Mouse (Mus musculus) limb, embryonic 15.5 days (tissue): ENCODE measurements around the gene Tceal5. TPM values are rescaled to one million over a fixed set of nuclear protein-coding genes. Genes with fewer than 3 reads are reported as not detected.
"Not testable (repeated sequence)": the region's sequence is repeated elsewhere in the genome, so short reads cannot be mapped to it uniquely, and the experiment has no call there.

Source experiments
- ATAC-seq: fragments of 200-750 bp; cut with Nextera tagmentation; 2 replicates; pipeline ENCODE4 v1.8.0; 2017; ENCODE audit warnings: low read depth, moderate TSS enrichment; ENCODE audit not compliant: insufficient number of reproducible peaks, low FRiP score, low TSS enrichment
- H3K27ac ChIP-seq: fragments of 300-500 bp; sonication (generic); 2 replicates; pipeline ENCODE4 v1.5.1; 2015; ENCODE audit warnings: moderate library complexity, mild to moderate bottlenecking, inconsistent platforms
- H3K27me3 ChIP-seq: fragments of 300-500 bp; sonication (generic); 2 replicates; pipeline ENCODE4 v1.6.1; 2015; ENCODE audit warnings: inconsistent platforms
- H3K36me3 ChIP-seq: fragments of 300-500 bp; sonication (generic); 2 replicates; pipeline ENCODE4 v1.6.1; 2015; ENCODE audit warnings: inconsistent platforms
- H3K4me1 ChIP-seq: fragments of 300-500 bp; sonication (generic); 2 replicates; pipeline ENCODE4 v1.6.1; 2015; ENCODE audit warnings: inconsistent platforms
- H3K4me2 ChIP-seq: fragments of 300-500 bp; sonication (generic); 2 replicates; pipeline ENCODE4 v1.6.1; 2015; ENCODE audit warnings: mild to moderate bottlenecking, inconsistent platforms
- H3K4me3 ChIP-seq: fragments of 300-500 bp; sonication (generic); 2 replicates; pipeline ENCODE4 v1.5.1; 2015; ENCODE audit warnings: mild to moderate bottlenecking, inconsistent platforms
- H3K9ac ChIP-seq: fragments of 300-500 bp; sonication (generic); 2 replicates; pipeline ENCODE4 v1.6.1; 2015; ENCODE audit warnings: inconsistent platforms
- H3K9me3 ChIP-seq: fragments of 300-500 bp; sonication (generic); 2 replicates; pipeline ENCODE4 v1.6.1; 2016; ENCODE audit warnings: inconsistent platforms
- WGBS: fragments of 180-500 bp; shearing (Covaris S2); methylation state at CpG from one replicate; pipeline ENCODE4 v1.1.7; 2015; 5-methylcytosine and 5-hydroxymethylcytosine counted together
- polyA plus RNA-seq: library from polyadenylated mRNA; unstranded; fragments of >200 nt; fragmentation: Nextera tagmentation; extraction: Ambion mirVana; gene quantifications from 2 replicates; pipeline ENCODE4 v1.2.1, GENCODE M21; 2015

Tceal5 gene
- polyA plus RNA-seq, 1 experiment from 2014 or later = 10.2 TPM

DNA sequence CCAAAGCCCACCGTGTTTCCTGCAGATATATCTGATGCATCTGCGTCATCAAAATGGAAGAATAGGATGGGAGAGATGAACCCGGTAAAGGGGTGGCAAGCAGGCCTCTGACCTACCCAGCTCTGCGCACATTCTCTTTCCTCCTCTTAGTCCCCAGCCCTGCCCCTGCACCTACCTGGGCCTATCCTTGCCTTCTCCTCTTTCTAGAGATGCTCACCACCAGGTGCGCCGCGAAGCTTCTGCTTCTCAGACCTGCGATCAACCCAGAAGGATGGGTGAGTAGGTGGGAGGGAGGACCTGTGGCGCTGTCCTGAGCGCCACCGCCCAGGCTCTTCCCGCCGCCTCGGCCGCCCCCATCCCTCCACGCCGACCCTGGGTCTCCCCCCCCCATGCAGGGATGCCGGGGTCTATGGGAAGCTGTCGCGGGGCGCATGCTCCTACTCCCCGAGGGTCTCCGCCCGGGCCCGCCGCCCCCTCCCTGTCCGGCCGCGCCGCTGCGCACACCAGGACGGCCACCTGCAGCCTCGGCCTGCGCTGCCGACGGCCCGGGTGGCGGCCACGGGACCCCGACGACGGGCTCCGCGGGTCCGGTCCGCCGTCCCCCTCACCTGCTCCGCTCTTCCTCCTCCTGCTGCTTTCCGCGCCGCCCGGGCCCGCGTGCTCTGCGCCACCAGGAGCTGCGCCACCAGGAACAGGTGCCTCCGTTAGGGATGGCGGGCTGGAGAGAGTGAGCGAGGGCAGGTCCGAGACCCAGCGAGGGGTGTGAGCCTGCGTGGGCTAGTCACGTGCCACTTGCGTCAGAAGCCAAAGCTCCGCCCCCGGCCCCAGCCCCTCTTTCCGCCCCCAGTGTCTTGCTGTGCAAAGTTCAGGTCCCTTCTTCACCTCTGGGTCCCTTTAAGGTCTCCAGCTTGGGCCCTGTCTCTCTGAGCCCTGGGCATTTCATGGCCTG, 11.3 kb upstream of the Tceal5 start, which contains the start of the genes Tceal7 and Bex1:
Gene Tceal7, plus strand, starts transcription at position 51 of the 949 bp plus-strand sequence.
Gene Bex1, minus strand, starts transcription at position 785 of the 949 bp plus-strand sequence.
- ATAC-seq = 0 out of 2 replicates have a peak, but pooled peaks have one; percentile 40
- WGBS = 30% methylated on average over 10 of the region's 67 CpGs
- Histone ChIP-seq H3K4me3 (peak within 1 kb of the TSS; percentile 34), H3K4me2 (peak within 1 kb of the TSS; percentile 42)
- H3K4me1 ChIP-seq, H3K9me3 ChIP-seq, H3K9ac ChIP-seq, H3K36me3 ChIP-seq, H3K27me3 ChIP-seq, H3K27ac ChIP-seq: not testable (repeated sequence)

GRCm38 (mm10) chrX:136213396-136213795, 9.7 kb upstream of the Tceal5 start:
- no peaks in the 10 kb centered on the region for H3K36me3 ChIP-seq
- no peak overlapping the region for H3K9ac ChIP-seq
- H3K27ac ChIP-seq = no peak overlapping the region
- WGBS = 63% methylated on average over 2 of the region's 2 CpGs
- H3K4me1 ChIP-seq = no peaks in the 10 kb centered on the region
- ATAC-seq = no peak
- no peaks in the 10 kb centered on the region for H3K27me3 ChIP-seq
- no peak overlapping the region for H3K4me2 ChIP-seq
- no peak overlapping the region for H3K4me3 ChIP-seq
- H3K9me3 ChIP-seq = no peaks in the 10 kb centered on the region

- WGBS = 79% methylated on average over 6 of the region's 6 CpGs
- Histone ChIP-seq H3K36me3 (no peaks in the 10 kb centered on the region), H3K4me3 (no peak overlapping the region), H3K9me3 (no peaks in the 10 kb centered on the region), H3K27me3 (peaks cover 3% of the 10 kb centered on the region; the same call in 1 of the 2 replicates), H3K9ac (no peak overlapping the region), H3K4me1 (no peaks in the 10 kb centered on the region), H3K4me2 (no peak overlapping the region), H3K27ac (no peak overlapping the region)
- ATAC-seq = no peak
Observed at GRCm38 (mm10) chrX:136204406-136204805, 730 bp upstream of the Tceal5 start.

GRCm38 (mm10) chrX:136203257-136203656, 419 bp downstream of the Tceal5 start:
- H3K4me3 ChIP-seq = peak overlapping the region; percentile 44
- WGBS = 22% methylated on average over 7 of the region's 7 CpGs
- H3K9ac ChIP-seq = no peak overlapping the region
- peaks cover 3% of the 10 kb centered on the region; the same call in 1 of the 2 replicates for H3K27me3 ChIP-seq
- H3K27ac ChIP-seq = no peak overlapping the region
- H3K4me2 ChIP-seq = peak overlapping the region; percentile 52
- ATAC-seq = no peak
- H3K9me3 ChIP-seq = no peaks in the 10 kb centered on the region
- H3K36me3 ChIP-seq = no peaks in the 10 kb centered on the region
- H3K4me1 ChIP-seq = no peaks in the 10 kb centered on the region

DNA sequence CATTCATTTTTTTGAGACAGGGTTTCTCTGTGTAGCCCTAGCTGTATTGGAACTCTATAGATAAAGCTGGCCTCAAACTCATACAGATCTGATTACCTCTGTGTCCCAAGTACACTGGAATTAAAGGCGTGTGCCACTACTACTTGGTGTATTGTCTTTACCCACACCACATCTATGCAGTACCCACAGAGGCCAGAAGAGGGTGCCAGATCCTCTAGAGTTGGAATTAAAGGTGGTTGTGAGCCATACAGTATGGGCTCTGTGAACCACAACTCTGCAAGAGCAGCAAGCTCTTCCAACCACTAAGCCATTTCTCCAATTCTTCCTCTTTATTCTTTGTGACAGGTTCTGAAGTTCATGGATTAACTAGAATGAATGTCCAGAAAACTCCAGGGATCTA, 6.8 kb downstream of the Tceal5 start:
- ATAC-seq = no peak
- H3K36me3 ChIP-seq = no peaks in the 10 kb centered on the region

DNA sequence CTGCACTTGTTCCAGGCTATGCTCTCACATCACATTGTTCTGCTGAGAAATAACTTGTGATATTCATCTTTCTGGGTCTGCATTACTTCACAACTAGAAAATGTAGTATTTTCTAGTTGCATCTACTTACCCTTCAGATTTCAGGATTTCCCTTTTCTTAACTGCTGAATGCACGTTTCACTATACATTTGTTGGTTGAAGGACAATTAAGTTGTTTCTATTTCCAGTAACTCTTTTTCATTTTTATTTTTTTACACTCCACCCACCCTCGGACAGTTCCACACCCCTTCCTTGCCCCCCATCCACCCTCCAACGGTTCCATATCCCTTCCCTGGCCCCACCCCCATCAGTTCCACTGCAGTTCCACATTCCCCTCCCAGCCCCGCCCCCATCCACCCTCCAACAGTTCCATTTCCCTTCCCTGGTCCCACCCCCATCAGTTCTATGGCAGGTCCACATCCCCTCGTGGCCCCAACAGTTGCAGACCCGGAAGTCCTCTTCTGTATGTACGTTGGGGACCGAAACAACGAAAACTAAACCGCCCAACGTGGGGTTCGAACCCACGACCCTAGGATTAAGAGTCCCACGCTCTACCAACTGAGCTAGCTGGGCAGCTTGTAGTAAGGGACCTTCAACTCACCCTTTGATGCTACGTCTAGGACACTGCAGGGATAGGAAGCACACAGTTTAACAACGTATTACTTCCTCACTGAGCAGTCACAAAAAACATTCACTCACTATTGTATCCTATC, 8.3 kb downstream of the Tceal5 start:
- Histone ChIP-seq H3K9ac (no peak overlapping the region), H3K36me3 (no peaks in the 10 kb centered on the region), H3K4me2 (no peak overlapping the region), H3K27me3 (no peaks in the 10 kb centered on the region), H3K4me3 (no peak overlapping the region), H3K9me3 (no peaks in the 10 kb centered on the region), H3K27ac (no peak overlapping the region), H3K4me1 (no peaks in the 10 kb centered on the region)
- ATAC-seq = no peak
- 79% methylated on average over 16 of the region's 16 CpGs for WGBS

More for the DNA sequence above, 6.8 kb downstream of the Tceal5 start:
- 44% methylated on average over 1 of the region's 1 CpGs for WGBS
- Histone ChIP-seq H3K9me3 (no peaks in the 10 kb centered on the region), H3K9ac (no peak overlapping the region), H3K4me2 (no peak overlapping the region), H3K27ac (no peak overlapping the region), H3K4me3 (no peak overlapping the region), H3K4me1 (no peaks in the 10 kb centered on the region), H3K27me3 (no peaks in the 10 kb centered on the region)

GRCm38 (mm10) chrX:136183107-136183506, 20.6 kb downstream of the Tceal5 start:
- Histone ChIP-seq H3K4me2 (no peak overlapping the region), H3K9me3 (no peaks in the 10 kb centered on the region), H3K36me3 (no peaks in the 10 kb centered on the region), H3K27me3 (peaks cover 6% of the 10 kb centered on the region), H3K4me3 (no peak overlapping the region), H3K9ac (no peak overlapping the region), H3K4me1 (no peaks in the 10 kb centered on the region), H3K27ac (no peak overlapping the region)
- WGBS = 87% methylated on average over 1 of the region's 1 CpGs
- ATAC-seq = no peak

DNA sequence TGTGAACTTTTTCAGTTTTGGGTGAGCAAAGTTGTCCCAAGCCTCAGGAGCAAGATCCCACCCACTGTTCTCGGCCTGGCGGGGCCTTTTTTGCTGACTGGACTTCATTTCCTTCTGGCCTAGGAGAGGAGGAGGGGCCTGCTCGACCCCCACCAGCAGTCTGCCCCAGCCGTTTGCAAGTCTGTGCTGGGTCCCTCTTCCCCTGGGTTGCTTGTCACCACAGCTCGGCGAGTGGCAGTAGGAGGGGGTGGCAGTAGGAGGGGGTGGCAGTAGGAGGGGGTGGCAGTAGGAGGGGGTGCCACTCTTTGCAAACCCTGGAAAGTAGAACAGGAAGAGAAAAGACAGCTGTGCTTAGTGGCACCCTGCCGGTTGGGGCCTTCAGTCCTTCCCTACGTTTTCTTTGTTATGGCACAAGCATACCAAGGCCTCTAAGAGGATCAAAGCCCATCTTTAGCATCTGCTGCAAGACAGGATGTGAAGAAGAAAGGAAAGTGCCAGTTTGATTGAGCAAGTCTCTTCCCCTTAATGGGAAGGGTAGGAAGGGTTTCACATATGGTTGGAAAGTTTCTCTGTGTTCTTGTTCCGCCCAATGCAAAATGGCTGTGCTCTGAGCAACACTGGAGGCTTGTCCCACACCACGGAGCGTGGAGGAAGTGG, 22.7 kb downstream of the Tceal5 start:
- Histone ChIP-seq H3K27me3 (peaks cover 6% of the 10 kb centered on the region), H3K9ac (no peak overlapping the region), H3K36me3 (no peaks in the 10 kb centered on the region), H3K4me3 (no peak overlapping the region), H3K27ac (no peak overlapping the region), H3K4me1 (no peaks in the 10 kb centered on the region), H3K4me2 (no peak overlapping the region), H3K9me3 (no peaks in the 10 kb centered on the region)
- WGBS = 32% methylated on average over 11 of the region's 11 CpGs
- ATAC-seq = no peak

DNA sequence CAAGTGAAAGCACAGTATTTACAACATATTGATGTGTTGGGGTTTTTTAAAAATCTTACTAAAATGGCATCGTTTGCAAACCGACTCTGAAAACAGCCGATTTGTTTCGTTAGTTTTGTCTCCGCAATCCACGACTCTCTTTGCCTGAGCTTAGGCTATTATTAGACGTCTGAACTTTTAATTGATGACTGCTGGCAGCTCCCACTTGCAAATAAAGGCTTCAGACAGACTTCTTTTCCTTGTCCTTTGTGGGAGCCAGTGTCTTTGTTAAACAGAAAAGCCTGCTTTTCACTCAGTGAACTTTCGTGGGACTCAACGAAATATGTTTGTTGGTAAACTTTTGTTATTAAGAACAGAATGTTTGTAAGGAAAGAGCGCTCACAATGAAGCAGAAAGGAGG, 30.9 kb downstream of the Tceal5 start:
- Histone ChIP-seq H3K4me1 (0 out of 2 replicates have a peak, but pooled peaks cover 2% of the 10 kb centered on the region), H3K4me2 (peak overlapping the region; percentile 32), H3K36me3 (no peaks in the 10 kb centered on the region), H3K9ac (no peak overlapping the region), H3K27ac (peak overlapping the region; percentile 54; the same call in 1 of the 2 replicates), H3K27me3 (no peaks in the 10 kb centered on the region), H3K4me3 (peak overlapping the region; percentile 52), H3K9me3 (no peaks in the 10 kb centered on the region)
- no peak for ATAC-seq
- 31% methylated on average over 10 of the region's 10 CpGs for WGBS

- no peaks in the 10 kb centered on the region for H3K27me3 ChIP-seq
- peak; percentile 98 for ATAC-seq
Observed at GRCm38 (mm10) chrX:136172118-136172551, 31.5 kb downstream of the Tceal5 start, which contains the start of gene Tceal8. Gene Tceal8, minus strand, starts transcription at chrX:136172342.

More at GRCm38 (mm10) chrX:136172118-136172551, 31.5 kb downstream of the Tceal5 start, which contains the start of gene Tceal8:
- H3K9me3 ChIP-seq = no peaks in the 10 kb centered on the region
- H3K4me3 ChIP-seq = peak within 1 kb of the TSS; percentile 52
- 25% methylated on average over 10 of the region's 10 CpGs for WGBS
- 0 out of 2 replicates have a peak, but pooled peaks cover 2% of the 10 kb centered on the region for H3K4me1 ChIP-seq
- H3K4me2 ChIP-seq = peak within 1 kb of the TSS; percentile 41
- H3K9ac ChIP-seq = peak within 1 kb of the TSS; percentile 57
- H3K36me3 ChIP-seq = no peaks in the 10 kb centered on the region
- peak within 1 kb of the TSS; percentile 89 for H3K27ac ChIP-seq
